Mouse (Mus musculus) mature B cell (primary cell): ENCODE data around the gene Rai1.

Experiments used
- in situ Hi-C: fragments of 300-500 bp; cut with MboI; formaldehyde crosslinking; loops from 2 replicates; pipeline ENCODE4 v1.14.3; 2019

Gene Rai1

GRCm38 (mm10) chr11:60190055-60190641, 85.3 kb downstream of the Rai1 start:
- in situ Hi-C loops = no loop called here

- in situ Hi-C loops = no loop called here
Measured at GRCm38 (mm10) chr11:60192534-60192933, 87.7 kb downstream of the Rai1 start.

GRCm38 (mm10) chr11:60193556-60193955, 88.7 kb downstream of the Rai1 start:
- in situ Hi-C loops = no loop called here

- in situ Hi-C loops = no loop called here
Measured at GRCm38 (mm10) chr11:60195108-60195507, 90.3 kb downstream of the Rai1 start.

- in situ Hi-C loops = no loop called here
Measured at GRCm38 (mm10) chr11:60196344-60196743, 91.5 kb downstream of the Rai1 start.

GRCm38 (mm10) chr11:60197998-60198619, 93.3 kb downstream of the Rai1 start:
- in situ Hi-C loops = no loop called here

GRCm38 (mm10) chr11:60198651-60199050, 93.8 kb downstream of the Rai1 start:
- in situ Hi-C loops = no loop called here

GRCm38 (mm10) chr11:60199702-60200184, 94.9 kb downstream of the Rai1 start:
- in situ Hi-C loops = no loop called here

GRCm38 (mm10) chr11:60200384-60200783, 95.6 kb downstream of the Rai1 start:
- in situ Hi-C loops = no loop called here

GRCm38 (mm10) chr11:60202710-60203638, 98.2 kb downstream of the Rai1 start:
- in situ Hi-C loops = no loop called here

- in situ Hi-C loops = no loop called here
Measured at GRCm38 (mm10) chr11:60205026-60205425, 100.2 kb downstream of the Rai1 start.

- in situ Hi-C loops = no loop called here
Measured at GRCm38 (mm10) chr11:60206207-60206606, 101.4 kb downstream of the Rai1 start.

GRCm38 (mm10) chr11:60208201-60208600, 103.4 kb downstream of the Rai1 start:
- in situ Hi-C loops = no loop called here

- in situ Hi-C loops = no loop called here
Measured at GRCm38 (mm10) chr11:60208712-60209111, 103.9 kb downstream of the Rai1 start.

GRCm38 (mm10) chr11:60209217-60209932, 104.6 kb downstream of the Rai1 start:
- in situ Hi-C loops = no loop called here

- in situ Hi-C loops = no loop called here
Measured at GRCm38 (mm10) chr11:60209933-60210249, 105.1 kb downstream of the Rai1 start.

GRCm38 (mm10) chr11:60210305-60210724, 105.5 kb downstream of the Rai1 start:
- in situ Hi-C loops = no loop called here

GRCm38 (mm10) chr11:60211152-60211551, 106.3 kb downstream of the Rai1 start:
- in situ Hi-C loops = no loop called here

- in situ Hi-C loops = no loop called here
Measured at GRCm38 (mm10) chr11:60211761-60212160, 106.9 kb downstream of the Rai1 start.

- in situ Hi-C loops = no loop called here
Measured at GRCm38 (mm10) chr11:60213266-60213665, 108.5 kb downstream of the Rai1 start.

- in situ Hi-C loops = no loop called here
Measured at GRCm38 (mm10) chr11:60216671-60217070, 111.9 kb downstream of the Rai1 start.

- in situ Hi-C loops = no loop called here
Measured at GRCm38 (mm10) chr11:60217467-60217866, 112.7 kb downstream of the Rai1 start.
